Mouse (Mus musculus): Measurements from ENCODE around the gene Pgap1. TPM values are rescaled to one million over a fixed set of nuclear protein-coding genes. Genes with fewer than 3 reads are reported as not detected.

Gene Pgap1
- polyA plus RNA-seq, 2 experiments: 0.30 to 0.80 TPM

GRCm38 (mm10) chr1:54520062-54520577 lies 37.4 kb downstream of the Pgap1 start:
- DNase-seq (ENCODE audit: low read depth in 3 of 3, low spot score in 3 of 3): no peak
- no peak for TF ChIP-seq CTCF (IDR thresholded peaks at IDR 0.05; ENCODE audit: low read depth)
- no peak for TF ChIP-seq EP300 (IDR thresholded peaks at IDR 0.05; ENCODE audit: low read depth)
- Histone ChIP-seq H3K27ac (no peak overlapping the region), H3K27me3 (ENCODE audit: control insufficient read depth, insufficient read depth, low read length) (no peaks in the 10 kb centered on the region), H3K9ac (replicated peaks) (no peak overlapping the region), H3K36me3 (replicated peaks; ENCODE audit: control insufficient read depth, insufficient read depth, low read depth) (no peaks in the 10 kb centered on the region), H3K4me2 (ENCODE audit: low read depth) (no peak overlapping the region), H3K4me3 (ENCODE audit: insufficient read depth in 1 of 2, low read depth in 2 of 2, low read length in 2 of 2) (no peak overlapping the region), H3K9me3 (ENCODE audit: control insufficient read depth, low read length) (no peaks in the 10 kb centered on the region), H3K4me1 (replicated peaks; ENCODE audit: control insufficient read depth in 2 of 2, insufficient read depth in 2 of 2, low read length in 1 of 2) (no peaks in the 10 kb centered on the region)
- WGBS (ENCODE audit: insufficient replicate concordance): 61% methylated on average over 5 of the region's 5 CpGs
- no peak for ATAC-seq (ENCODE audit: insufficient read depth)

- Histone ChIP-seq H3K4me2 (ENCODE audit: low read depth) (no peak overlapping the region), H3K9me3 (ENCODE audit: control insufficient read depth, low read length) (no peaks in the 10 kb centered on the region), H3K27me3 (ENCODE audit: control insufficient read depth, insufficient read depth, low read length) (no peaks in the 10 kb centered on the region), H3K36me3 (replicated peaks; ENCODE audit: control insufficient read depth, insufficient read depth, low read depth) (no peaks in the 10 kb centered on the region), H3K27ac (no peak overlapping the region), H3K4me1 (replicated peaks; ENCODE audit: control insufficient read depth in 2 of 2, insufficient read depth in 2 of 2, low read length in 1 of 2) (no peaks in the 10 kb centered on the region), H3K9ac (replicated peaks) (no peak overlapping the region), H3K4me3 (ENCODE audit: insufficient read depth in 1 of 2, low read depth in 2 of 2, low read length in 2 of 2) (no peak overlapping the region)
- WGBS (ENCODE audit: insufficient replicate concordance): 70% methylated on average over 1 of the region's 1 CpGs
- ATAC-seq (ENCODE audit: insufficient read depth) (no peak), DNase-seq (ENCODE audit: low read depth in 3 of 3, low spot score in 3 of 3) (no peak)
- TF ChIP-seq CTCF (IDR thresholded peaks at IDR 0.05; ENCODE audit: low read depth) (peak; percentile 41; the same call in 1 of the 2 replicates), EP300 (IDR thresholded peaks at IDR 0.05; ENCODE audit: low read depth) (no peak)
These were observed 43.6 kb downstream of the Pgap1 start for GRCm38 (mm10) chr1:54513836-54514235.

DNA sequence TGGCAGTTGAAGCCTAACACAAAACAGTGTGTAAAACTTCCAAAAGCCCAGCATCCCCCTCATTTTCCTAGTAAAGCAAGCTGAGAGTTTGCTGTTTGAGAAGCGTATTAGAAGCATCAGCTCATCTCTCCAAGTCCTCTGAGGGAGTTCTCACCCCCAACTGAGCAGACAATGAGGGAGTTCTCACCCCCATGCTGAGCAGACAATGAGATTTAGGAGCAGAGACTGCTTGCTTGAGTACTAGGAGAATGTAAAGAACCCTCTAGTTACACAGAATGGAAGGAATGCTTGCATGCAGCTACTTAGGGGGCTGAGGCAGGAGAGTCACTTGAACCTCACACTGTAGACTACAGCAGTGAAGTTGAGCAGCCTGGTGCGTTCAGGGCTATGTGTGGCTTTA lies 59.0 kb downstream of the Pgap1 start:
- H3K27me3 ChIP-seq (ENCODE audit: control insufficient read depth, insufficient read depth, low read length): no peaks in the 10 kb centered on the region
- H3K4me2 ChIP-seq (ENCODE audit: low read depth): no peak overlapping the region
- H3K9ac ChIP-seq (replicated peaks): no peak overlapping the region
- no peaks in the 10 kb centered on the region for H3K9me3 ChIP-seq (ENCODE audit: control insufficient read depth, low read length)
- no peak for TF ChIP-seq CTCF (IDR thresholded peaks at IDR 0.05; ENCODE audit: low read depth)
- no peak for TF ChIP-seq EP300 (IDR thresholded peaks at IDR 0.05; ENCODE audit: low read depth)
- no peak overlapping the region for H3K27ac ChIP-seq
- 52% methylated on average over 2 of the region's 2 CpGs for WGBS (ENCODE audit: insufficient replicate concordance)
- no peak overlapping the region for H3K4me3 ChIP-seq (ENCODE audit: insufficient read depth in 1 of 2, low read depth in 2 of 2, low read length in 2 of 2)
- DNase-seq (ENCODE audit: low read depth in 3 of 3, low spot score in 3 of 3) (no peak), ATAC-seq (ENCODE audit: insufficient read depth) (no peak)
- H3K36me3 ChIP-seq (replicated peaks; ENCODE audit: control insufficient read depth, insufficient read depth, low read depth): no peaks in the 10 kb centered on the region
- no peaks in the 10 kb centered on the region for H3K4me1 ChIP-seq (replicated peaks; ENCODE audit: control insufficient read depth in 2 of 2, insufficient read depth in 2 of 2, low read length in 1 of 2)

- Histone ChIP-seq H3K4me1 (replicated peaks; ENCODE audit: control insufficient read depth in 2 of 2, insufficient read depth in 2 of 2, low read length in 1 of 2) (no peaks in the 10 kb centered on the region), H3K9me3 (ENCODE audit: control insufficient read depth, low read length) (no peaks in the 10 kb centered on the region), H3K4me2 (ENCODE audit: low read depth) (no peak overlapping the region), H3K27me3 (ENCODE audit: control insufficient read depth, insufficient read depth, low read length) (no peaks in the 10 kb centered on the region), H3K4me3 (ENCODE audit: insufficient read depth in 1 of 2, low read depth in 2 of 2, low read length in 2 of 2) (no peak overlapping the region), H3K27ac (no peak overlapping the region), H3K9ac (replicated peaks) (no peak overlapping the region), H3K36me3 (replicated peaks; ENCODE audit: control insufficient read depth, insufficient read depth, low read depth) (no peaks in the 10 kb centered on the region)
- 63% methylated on average over 1 of the region's 1 CpGs for WGBS (ENCODE audit: insufficient replicate concordance)
- DNase-seq (ENCODE audit: low read depth in 3 of 3, low spot score in 3 of 3) (no peak), ATAC-seq (ENCODE audit: insufficient read depth) (no peak)
- TF ChIP-seq CTCF (IDR thresholded peaks at IDR 0.05; ENCODE audit: low read depth) (no peak), EP300 (IDR thresholded peaks at IDR 0.05; ENCODE audit: low read depth) (no peak)
These were observed 61.2 kb downstream of the Pgap1 start for GRCm38 (mm10) chr1:54496254-54496653.

DNA sequence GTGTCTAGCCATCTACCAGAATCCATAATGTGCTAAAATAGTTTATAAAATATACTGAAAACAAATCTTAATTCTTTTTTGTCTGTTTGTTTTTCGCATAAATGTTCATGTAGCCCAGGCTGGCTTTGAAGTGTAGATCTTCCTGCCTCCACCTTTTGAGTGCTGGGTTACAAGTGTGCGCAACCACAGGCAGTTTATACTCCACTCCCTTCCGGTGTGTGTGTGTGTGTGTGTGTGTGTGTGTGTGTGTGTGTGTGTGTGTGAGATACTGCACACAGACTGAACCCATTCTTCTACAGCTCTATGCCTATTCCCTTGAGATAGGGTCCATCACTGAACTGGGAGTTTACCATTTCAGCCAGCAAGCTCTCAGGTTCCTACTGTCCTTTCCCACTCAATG lies 64.0 kb downstream of the Pgap1 start:
- H3K4me1 ChIP-seq (replicated peaks; ENCODE audit: control insufficient read depth in 2 of 2, insufficient read depth in 2 of 2, low read length in 1 of 2): no peaks in the 10 kb centered on the region
- no peak overlapping the region for H3K4me2 ChIP-seq (ENCODE audit: low read depth)
- H3K27me3 ChIP-seq (ENCODE audit: control insufficient read depth, insufficient read depth, low read length): no peaks in the 10 kb centered on the region
- 73% methylated on average over 3 of the region's 3 CpGs for WGBS (ENCODE audit: insufficient replicate concordance)
- no peaks in the 10 kb centered on the region for H3K36me3 ChIP-seq (replicated peaks; ENCODE audit: control insufficient read depth, insufficient read depth, low read depth)
- no peak for ATAC-seq (ENCODE audit: insufficient read depth)
- DNase-seq (ENCODE audit: low read depth in 3 of 3, low spot score in 3 of 3): no peak
- no peak overlapping the region for H3K4me3 ChIP-seq (ENCODE audit: insufficient read depth in 1 of 2, low read depth in 2 of 2, low read length in 2 of 2)
- TF ChIP-seq CTCF (IDR thresholded peaks at IDR 0.05; ENCODE audit: low read depth) (no peak), EP300 (IDR thresholded peaks at IDR 0.05; ENCODE audit: low read depth) (no peak)
- H3K9me3 ChIP-seq (ENCODE audit: control insufficient read depth, low read length): no peaks in the 10 kb centered on the region
- H3K9ac ChIP-seq (replicated peaks): no peak overlapping the region
- no peak overlapping the region for H3K27ac ChIP-seq
